Mouse (Mus musculus) regulatory T cell (primary cell): Measurements from ENCODE around the gene Capns1.
"Not testable (repeated sequence)": the region's sequence is repeated elsewhere in the genome, so short reads cannot be mapped to it uniquely, and the experiment has no call there.

ENCODE experiments used
- in situ Hi-C: fragments of 300-600 bp; cut with MboI, MseI; formaldehyde crosslinking; loops from one replicate; pipeline ENCODE4 v1.15.1; 2025; ENCODE audit warnings: high pct_unique_total_duplicates

Gene Capns1

DNA sequence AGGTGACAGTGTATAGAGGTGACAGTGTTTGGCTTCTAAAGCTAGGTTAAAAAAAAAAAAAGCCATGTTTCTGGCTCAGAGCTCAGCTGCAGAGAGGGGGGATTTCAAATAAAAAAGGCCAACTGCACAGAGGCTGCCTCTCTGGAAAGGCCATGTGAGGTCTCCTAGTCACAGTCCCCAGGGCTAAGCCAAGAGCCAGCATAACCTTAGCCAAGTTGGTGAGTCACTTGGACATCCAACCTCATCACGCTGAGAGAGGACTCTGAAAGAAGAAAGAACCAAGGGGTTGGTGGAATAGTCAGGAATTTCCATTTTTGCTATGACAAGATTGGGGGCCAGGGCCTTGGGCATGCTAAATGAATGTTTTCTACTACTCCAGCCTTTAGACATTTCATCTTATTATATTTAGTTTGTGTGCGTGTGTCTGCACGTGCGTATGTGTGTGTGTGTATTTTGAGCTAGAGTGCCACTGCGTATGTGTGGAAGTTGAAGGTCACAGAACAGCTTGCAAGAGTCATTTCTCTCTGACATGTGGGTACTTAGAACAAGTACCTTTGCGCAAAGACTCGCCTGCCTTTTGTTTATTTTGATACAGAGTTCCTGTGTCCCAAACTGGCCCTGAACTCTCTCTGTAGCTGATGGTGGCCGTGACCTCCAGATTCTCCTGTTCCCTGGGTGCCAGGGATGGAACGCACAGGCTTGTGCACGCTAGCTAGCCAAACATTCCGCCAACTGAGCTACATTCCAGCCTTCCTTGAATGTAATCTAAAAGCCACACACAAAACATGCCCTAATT is 4.5 kb upstream of the Capns1 start:
- in situ Hi-C loops, result no loop called here

DNA sequence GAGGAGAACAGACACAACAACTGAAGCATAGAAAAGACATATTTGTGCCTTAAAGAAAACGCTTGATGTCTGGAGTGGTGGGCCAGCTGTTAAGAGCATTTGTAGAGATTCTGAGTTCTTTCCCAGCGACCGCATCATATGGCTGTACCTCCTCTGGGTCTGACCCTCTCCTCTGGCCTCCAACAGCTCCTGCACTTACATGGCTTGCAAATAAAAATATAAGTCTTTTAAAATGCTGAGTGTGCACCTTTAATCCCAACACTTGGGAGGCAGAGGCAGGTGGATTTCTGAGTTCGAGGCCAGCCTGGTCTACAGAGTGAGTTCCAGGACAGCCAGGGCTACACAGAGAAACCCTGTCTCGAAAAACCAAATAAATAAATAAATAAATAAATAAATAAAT is 2.0 kb upstream of the Capns1 start:
- in situ Hi-C loops, result not testable (repeated sequence)

DNA sequence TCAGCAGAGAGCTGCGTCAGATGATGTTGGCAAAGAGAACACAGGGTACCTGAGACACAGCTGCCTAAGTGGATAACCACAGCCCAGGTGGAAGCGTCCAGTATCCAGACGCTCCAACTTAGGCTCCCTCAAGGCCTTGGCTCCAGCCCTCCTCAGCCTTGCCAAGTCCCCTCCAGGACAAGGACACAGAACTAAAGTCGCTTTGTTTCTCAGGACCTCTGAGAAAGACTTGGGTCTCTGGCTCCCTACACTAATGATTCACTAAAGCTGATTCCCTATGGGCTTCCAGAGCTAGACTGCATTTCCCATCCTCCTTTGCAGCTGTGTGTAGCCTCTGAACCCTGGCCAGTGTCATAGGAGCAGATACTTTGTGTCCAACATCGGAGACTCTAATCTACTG is 1.6 kb upstream of the Capns1 start:
- in situ Hi-C loops, result no loop called here

DNA sequence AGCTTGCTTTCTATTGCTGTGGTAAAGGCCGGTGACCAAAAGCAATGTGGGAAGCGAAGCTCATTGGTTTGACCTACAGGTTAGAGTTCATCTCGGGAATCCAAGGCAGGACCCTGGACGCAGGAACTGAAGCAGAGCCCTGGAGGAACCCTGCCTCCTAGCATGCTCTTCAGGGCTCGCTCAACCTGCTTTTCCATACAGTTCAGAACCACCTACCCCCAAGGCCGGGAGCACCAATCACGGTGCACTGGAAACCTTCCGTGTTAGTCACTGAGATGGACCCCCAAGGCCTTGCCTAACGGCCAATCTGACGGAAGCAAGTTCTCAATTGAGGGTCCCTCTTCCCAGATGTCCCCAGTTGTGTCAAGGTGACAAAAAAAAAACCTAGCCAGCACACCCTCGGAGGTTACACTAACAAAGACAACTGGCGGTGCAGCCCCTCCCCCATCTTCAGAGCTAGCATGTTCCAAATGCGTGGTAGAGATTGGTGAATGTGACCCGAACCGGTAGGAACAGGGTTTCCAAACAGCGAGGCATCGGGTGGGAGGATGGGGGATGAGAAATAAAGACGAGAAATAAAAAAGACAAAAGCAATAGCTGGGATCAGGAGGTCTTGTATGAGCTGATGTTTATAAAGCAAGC is 1.0 kb upstream of the Capns1 start:
- in situ Hi-C loops, result no loop called here

DNA sequence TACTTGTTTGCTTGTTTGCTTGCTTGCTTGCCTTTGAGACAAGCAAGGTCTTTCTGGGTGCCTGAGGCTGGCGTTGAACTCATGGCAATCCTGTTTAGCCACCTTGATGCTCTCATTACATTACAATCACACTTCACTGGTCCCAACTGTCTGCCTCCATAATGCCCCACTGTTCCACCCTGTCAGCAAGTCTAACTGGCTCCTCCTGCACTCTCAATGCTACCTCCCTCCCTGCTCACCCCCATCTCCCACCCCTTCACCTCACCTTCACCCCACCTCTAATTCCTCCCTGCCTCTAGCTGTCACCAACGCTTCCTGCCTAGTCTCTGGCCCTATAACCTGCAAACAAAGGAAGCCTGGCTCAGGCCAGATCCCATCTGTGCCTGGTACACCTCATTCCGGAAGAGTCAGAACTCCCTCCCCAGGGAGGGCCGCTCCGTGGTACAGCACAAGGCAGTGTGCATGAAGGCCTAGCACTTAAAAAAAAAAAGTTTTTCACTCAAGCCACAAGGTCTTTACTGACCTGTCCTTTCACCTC is 950 bp downstream of the Capns1 start:
- in situ Hi-C loops, result no loop called here

DNA sequence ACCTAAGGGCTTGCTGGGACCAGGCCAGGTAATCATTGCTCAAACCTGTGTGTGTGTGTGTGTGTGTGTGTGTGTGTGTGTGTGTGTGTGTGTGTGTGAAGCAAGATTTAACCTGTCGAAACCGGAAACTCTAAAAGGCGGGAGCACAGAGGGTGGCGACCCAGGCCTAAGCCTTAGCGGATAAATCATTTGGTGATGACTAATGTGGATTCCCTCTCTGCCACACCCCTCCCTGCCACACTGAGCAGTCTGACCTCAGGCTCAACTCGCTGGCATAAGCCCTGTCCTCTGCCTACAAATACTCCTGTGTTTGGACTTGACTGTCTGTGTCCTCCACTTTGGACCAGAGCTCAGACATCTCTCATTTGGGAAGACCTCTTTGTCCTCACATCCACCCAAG is 2.4 kb downstream of the Capns1 start:
- in situ Hi-C loops, result no loop called here

DNA sequence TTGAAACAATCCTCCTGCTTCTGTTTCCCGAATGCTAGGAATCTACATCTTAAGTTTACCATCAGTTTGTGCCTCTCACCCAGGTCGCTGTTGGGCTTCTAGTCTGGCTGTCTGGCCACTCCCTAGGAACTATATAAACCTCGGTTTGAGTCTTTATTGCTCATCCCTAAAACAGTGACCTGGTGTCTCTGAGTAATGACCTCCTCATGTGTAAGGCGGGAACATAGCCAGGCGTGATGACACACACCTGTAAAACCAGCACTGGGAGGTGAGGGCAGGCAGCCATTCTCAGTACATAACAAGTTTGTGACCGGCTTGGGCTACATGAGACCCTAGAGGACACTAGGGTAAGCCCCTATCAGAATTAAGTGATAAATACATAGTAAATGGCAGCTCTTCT is 3.1 kb downstream of the Capns1 start:
- in situ Hi-C loops, result no loop called here

DNA sequence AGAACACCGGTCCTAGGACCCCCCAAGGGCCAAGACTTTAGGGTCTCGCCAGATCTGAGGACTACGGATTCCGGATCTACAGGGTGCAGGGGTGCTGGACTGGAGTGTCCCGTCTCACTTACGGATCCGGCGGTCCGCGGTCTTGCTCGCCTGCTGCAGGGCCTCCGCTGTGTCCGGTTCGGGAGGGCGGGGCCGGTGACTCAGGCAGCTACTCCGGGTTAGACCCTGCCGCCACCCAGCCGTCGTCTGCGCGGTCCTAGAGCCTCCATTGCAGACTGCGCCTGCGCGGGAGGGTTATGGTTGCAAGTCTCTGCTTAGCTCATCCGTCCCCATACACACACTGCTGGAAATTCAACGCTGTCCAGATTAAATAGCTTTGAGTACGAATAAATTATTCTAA is 3.7 kb downstream of the Capns1 start:
- in situ Hi-C loops, result no loop called here

DNA sequence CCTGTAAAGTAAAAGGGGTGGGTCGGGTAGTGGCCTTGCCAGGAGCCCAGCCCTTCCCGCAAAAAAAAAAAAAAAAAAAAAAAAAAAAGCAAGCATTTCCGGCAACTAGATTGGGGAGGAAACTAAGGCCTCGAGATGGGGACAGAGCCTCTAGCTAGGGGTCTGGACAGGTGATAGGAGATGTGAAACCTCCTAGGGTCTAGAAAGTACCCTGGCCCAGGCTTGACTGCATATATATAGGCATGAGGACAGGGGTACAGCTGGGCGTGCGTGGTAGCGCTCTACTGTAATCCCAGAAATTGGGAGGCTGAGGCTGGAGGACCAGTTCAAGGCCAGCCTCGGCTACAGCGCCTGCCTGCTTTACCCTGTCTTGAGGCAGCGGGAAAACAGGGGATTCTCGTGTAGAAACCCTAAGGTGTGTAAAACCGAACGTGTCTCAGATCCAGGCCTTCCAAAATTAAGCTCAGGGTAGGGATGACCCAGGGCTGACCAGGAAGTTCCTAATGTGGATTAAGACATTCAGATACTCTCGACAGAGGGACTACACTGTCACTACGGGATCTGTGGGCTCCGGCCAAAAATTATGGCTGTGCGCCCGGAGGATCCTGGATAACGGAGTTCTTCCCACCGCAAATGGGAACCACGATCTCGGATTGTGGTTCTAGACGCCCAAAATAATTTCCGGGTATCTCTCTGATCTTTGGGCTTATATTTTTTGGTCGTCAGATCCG is 4.3 kb downstream of the Capns1 start:
- in situ Hi-C loops, result no loop called here

DNA sequence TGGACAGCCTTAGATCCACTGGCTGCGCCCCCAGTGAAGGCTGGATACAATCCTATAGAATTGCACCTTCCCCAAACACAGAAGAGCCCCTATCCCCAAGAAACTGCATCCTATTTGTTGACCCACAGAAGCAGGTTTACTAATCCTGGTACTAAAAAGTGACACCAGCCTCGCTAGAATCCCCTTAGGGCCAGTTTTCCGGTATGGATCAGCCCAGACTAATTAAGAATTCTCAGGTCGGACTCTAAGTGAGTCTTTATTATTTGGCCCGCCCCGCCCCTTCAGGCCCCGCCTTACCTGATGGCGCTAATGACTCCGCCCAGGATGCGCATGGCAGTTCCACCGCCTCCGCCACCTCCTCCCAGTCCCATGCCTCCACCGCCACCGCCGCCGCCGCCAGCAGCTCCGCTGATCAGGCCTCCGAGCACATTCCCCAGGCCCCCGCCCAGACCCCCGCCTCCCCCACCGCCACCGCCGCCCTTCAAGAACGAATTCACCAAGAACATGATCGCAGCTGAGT is 5.0 kb downstream of the Capns1 start:
- in situ Hi-C loops, result no loop called here

DNA sequence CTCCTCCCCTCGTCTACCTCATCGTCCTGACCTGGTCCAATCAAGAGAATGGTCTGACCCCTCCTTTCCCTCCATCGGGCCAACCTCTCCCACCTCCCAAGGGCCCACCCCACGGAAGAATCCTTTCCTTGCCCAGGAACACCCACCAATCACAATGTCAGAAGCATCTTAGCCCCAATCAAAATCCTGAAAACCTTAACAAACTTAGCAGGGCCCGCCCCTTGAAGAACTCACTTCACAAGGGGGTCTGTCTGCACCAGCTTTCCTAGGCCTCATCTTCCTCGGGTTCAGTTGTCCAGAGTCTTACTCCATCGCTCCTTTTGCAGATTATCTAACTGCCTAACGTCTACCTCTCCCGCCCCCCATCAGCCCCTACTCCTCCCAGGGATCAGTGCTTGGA is 5.6 kb downstream of the Capns1 start:
- in situ Hi-C loops, result no loop called here

DNA sequence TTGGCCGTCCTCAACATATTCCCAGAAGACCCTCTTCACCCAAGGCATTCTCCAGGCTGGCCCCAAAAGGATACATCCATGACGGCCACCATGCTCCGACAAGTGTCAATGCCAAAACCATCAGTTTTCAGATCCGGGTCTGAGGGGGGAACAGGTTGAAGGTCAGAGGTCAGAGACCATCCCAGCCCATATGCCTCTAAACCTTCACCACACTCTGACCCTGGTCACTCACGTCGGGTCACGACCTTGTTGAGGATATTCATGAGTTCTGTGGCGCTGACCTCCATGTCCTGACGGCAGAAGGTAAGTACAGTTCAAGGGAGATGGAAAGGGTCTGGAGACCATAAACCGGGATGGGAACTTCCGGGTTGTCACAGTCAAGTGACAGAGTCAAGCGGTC is 6.5 kb downstream of the Capns1 start:
- in situ Hi-C loops, result no loop called here

DNA sequence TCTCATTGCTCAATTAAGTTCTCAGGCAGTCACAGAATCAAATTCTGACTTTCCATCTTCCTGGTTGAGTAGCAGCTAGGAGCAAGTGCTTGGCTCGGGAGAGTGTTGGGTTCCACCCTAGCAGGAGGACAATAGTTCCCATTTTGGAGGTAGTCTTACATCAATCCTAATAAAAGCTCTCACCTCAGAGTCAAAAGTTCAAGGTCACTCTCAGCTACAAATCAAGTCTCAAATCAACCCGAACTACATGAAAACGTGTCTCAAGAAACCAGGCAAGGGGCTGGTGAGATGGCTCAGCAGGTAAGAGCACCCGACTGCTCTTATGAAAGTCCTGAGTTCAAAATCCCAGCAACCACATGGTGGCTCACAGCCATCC is 9.5 kb downstream of the Capns1 start:
- in situ Hi-C loops, result no loop called here

DNA sequence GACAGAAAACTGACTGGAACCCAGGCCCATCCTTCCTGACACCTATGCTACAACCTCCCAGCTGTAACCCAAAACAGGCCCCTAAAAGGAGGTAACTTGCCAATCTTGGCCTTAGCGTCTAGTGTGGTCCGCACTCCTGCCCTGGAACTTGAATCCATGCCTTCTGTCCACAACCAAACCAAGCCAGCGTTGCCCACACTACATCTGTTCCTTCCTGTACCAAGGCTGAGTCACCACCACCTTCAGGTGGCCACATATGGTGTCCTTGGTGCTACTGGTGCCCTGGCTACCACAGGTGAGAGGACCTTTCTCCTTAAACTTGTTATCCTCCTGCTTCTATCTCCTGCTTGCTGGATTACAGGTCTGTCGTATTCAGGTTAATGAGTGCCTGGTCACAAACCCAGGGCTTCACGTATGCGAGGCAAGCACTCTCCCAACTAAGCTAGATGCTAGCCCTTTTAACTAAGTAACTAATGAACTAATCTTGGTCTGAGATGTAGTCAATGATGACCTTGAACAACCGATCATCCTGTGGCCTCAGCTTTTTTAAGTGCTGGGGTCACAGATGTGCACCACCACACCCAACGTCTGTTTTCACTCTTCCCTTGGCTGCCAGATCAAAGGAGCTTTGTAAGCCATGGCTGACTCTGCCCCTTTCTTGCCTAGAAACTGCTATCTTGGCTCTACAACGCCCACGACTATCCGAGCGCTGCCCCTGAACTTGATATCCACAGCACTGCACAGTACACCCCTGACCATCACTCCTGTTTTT is 10.1 kb downstream of the Capns1 start:
- in situ Hi-C loops, result no loop called here

DNA sequence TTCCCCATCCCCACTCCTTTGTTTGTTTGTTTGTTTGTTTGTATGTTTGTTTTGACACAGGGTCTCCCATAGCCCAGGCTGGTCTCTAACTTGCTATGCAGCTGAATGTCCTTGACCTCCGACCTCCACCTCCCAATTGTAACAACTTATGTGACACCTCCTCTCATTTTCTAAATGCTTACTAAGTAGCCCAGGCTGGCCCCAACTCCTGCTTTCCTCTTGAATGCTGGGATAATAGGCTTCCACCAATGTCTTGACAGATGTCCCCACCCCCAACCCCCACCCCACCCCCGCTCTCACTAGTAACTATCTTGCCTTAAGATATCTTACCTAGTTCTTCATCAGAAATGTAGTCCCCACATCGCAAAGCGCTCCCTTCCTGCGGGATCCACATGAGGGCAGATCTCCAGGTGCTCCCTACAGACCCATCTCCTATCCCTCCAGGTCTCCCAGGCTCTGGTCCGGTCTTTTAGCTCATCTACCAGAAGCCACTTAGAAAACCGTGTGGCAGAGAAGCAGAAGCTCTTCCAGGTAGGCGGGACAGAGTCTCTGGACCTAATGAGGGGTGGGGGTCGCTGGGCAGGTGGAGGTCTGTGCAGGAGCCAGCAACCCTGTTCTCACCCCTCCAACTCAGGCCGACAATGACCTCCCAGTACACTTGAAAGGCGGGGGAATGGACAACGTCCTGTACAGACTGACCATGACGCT is 13.8 kb downstream of the Capns1 start:
- in situ Hi-C loops, result no loop called here

DNA sequence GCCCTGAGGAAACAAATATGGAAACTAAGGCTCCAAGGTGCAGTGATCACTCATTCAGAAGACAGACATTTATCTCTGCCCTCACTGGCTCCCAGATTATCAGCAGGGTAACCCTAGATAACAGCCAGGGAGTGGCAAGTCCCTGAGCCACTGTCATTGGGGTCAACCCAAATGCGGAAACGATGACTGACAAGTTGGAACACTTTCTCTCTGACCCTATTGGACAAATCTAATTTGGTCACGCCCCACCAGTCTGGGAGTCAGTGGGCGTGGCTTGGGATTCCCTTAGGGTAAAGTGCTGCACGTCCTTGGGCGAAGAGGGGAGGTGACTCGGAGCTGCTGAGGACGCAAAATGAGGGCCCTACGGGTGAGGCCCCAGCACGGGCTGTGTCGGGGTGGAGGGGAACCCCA is 14.7 kb downstream of the Capns1 start, which contains the start of gene Cox7a1:
Cox7a1 (plus strand) TSS at position 266 of the 411 bp plus-strand sequence.
- in situ Hi-C loops, result no loop called here

DNA sequence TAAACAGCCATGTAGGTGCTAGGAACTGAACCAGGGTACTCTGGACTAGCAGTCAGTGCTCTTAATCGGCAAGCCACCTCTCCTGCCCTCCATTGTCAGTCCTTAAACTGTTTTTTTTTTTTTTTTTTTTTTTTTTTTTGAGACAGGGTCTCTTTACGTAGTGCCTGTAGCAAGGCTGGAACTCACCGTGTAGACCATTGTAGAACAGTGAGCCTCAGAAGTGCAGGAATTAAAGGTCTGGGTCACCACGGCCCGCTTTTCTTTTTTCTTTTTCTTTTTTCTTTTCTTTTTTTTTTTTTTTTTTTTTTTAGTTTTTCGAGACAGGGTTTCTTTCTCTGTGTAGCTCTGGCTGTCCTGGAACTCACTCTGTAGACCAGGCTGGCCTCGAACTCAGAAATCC is 15.4 kb downstream of the Capns1 start:
- in situ Hi-C loops, result not testable (repeated sequence)

DNA sequence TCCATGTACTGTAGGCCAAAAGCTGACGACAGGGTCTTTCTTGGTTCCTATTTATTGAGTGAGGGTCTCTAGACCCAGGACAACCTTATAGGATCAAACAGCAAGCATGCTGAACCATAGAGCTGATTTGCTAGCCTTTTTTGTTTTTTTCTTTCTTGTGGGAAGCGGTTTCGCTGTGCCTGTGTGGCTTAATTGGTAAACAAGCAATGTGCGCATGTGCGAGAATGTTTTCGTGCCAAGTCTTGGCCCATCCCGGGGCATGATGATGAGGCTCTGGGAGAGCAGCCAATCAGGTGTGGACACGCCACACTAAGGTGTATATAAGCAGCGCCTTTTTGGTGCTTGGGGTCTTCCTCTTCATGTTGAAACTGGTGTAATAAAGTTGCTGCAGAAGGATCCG is 16.7 kb downstream of the Capns1 start:
- in situ Hi-C loops, result not testable (repeated sequence)

DNA sequence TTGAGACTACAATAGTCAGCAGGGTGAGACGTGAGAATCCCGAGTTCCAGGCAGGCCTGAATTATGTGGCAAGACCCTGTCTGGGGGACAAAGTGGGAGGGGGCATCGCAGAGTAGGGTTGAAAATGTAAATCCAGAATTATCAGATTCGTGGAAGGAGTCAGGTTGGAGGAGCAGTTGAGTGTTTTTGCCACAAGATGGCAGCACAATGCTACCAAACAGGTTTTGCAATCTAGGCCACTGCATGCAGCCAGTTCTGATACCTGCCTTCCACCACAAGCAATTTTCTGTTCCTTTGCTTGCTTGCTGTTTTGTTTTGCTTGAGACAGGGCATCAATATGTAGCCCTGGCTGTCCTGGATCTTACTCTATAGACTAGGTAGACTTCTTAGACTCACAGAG is 17.3 kb downstream of the Capns1 start:
- in situ Hi-C loops, result no loop called here

DNA sequence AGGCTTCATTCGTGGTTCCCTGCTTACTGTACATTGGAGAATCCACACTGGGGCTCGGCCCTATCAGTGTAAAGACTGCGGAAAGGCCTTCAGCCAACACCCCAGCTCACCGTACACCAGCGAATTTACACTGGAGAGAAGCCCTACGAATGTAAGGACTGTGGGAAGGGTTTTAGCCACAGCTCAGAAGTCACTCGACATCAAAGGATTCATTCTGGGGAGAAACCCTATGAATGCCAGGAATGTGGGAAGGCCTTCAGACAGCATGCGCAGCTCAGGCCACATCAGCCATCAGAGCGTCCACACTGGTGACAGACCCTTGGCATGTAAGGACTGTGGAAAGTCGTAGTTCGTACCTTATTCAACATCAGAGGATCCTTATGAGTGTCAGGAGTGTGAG is 20.4 kb downstream of the Capns1 start:
- in situ Hi-C loops, result no loop called here

DNA sequence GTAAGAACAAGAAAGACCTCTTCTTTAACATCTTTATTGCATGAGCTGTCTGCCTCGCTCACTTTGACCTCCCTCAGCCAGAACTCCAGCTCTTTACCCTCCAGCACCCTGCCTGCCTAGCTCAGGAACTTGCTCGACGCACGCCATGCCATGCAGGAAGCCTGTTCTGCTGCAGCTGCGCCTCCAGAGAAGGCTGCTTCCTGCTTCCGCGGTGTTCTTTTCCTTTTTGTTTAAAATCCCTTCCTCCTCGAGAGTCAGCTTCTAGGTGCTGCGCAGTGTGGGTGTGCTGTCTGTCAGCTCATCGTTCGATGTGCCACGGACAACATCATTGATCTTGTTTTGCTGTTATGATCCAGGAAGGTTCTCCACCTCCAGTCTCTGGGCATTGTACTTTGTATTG is 22.1 kb downstream of the Capns1 start:
- in situ Hi-C loops, result no loop called here
